Mouse (Mus musculus): ENCODE data around the gene Wfdc18. TPM values are rescaled to one million over a fixed set of nuclear protein-coding genes. Genes with fewer than 3 reads are reported as not detected.

Wfdc18 gene
- polyA plus RNA-seq, 1 experiment from 2014 or later, result 0.57 TPM

DNA sequence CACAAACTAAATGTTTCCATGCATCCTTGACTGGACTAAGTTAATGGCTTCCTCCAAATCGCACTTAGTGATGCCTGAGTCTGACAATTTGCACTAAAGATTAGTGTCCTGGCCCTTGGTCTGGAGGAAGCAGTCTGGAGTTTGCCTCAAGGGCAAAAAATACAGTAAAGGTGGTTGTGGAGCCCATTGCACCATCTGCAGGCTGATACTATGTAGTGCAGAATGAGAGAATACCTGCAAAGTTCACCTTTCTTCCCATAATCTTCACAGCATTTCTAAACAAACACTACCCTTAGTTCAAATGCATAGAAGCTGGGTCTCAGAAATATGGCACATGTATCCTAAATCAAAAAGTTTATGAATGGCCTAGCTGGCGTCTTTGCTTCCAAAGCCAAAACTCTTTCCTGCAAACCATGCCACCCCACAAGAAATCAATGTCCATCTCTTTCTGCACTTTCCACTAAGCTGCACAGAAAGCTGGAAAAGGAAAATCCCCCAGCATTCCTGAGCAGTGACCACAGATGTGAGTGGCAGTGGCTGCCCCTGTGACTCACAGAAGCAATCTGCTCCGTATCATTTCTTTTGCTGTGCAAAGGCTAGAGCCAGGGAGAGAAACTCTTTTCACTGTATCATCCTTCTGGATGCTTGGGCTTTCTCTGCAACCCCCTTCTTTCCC lies 20.1 kb downstream of the Wfdc18 start:
- H3K4me3 ChIP-seq (replicated peaks), result no peak overlapping the region
- H3K27me3 ChIP-seq (replicated peaks), result no peaks in the 10 kb centered on the region
- no peak overlapping the region for H3K27ac ChIP-seq
- no peaks in the 10 kb centered on the region for H3K9me3 ChIP-seq
- no peak overlapping the region for H3K9ac ChIP-seq
- ATAC-seq (ENCODE audit: insufficient read depth, low FRiP score, low read depth), result no peak
- 63% methylated on average over 3 of the region's 3 CpGs for WGBS
- no peaks in the 10 kb centered on the region for H3K4me1 ChIP-seq
- H3K36me3 ChIP-seq, result no peaks in the 10 kb centered on the region
- H3K4me2 ChIP-seq, result no peak overlapping the region

DNA sequence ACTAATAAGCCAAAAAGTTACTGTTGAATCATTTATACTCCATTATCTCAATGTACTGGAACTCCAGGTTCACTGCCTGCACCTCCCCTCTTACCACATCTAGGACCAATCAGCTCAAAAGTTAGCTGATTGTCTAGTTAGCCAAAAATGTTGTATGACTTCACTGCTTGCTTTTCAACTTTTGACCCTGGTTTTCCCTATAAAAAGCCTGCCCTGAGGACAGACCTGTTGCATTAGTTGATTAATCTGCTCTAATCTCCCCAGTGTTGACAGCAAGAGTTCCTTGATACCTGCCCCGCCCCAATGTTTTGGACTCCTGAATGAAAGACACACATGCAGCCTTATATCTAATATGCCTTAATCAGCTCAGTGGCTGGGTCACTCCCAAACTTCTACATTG lies 22.3 kb downstream of the Wfdc18 start:
- no peaks in the 10 kb centered on the region for H3K9me3 ChIP-seq

DNA sequence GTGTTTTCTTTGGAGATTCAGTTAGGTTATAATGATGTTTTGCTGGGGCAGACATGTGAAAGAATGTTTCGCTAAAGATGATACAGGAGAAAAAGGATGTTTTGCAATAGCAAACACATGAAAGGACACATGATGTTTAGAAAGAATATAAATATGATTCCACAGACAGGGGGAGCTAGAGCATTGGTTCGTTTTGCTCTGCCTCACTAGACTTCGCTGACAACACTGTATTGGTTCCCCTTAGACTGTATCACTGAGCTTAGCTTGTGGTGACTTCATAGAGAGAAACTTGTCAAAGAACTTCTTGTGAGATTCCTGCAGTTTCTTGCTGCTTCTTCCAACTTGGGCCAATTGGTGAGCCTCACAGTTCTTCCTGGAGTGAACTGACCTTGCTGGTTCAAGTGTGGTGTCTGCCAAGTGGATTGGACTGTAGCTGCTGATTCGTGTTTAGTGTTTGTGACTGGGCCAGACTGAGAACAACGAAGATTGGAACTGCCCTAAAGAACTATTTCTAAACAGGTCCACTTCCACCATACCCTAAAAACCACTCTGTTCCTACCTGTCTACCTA lies 24.3 kb downstream of the Wfdc18 start:
- ATAC-seq (ENCODE audit: insufficient read depth, low FRiP score, low read depth), result no peak
- 77% methylated on average over 5 of the region's 5 CpGs for WGBS
- Histone ChIP-seq H3K9ac (no peak overlapping the region), H3K27ac (no peak overlapping the region), H3K27me3 (replicated peaks) (no peaks in the 10 kb centered on the region), H3K4me2 (no peak overlapping the region), H3K36me3 (no peaks in the 10 kb centered on the region), H3K9me3 (no peaks in the 10 kb centered on the region), H3K4me1 (no peaks in the 10 kb centered on the region), H3K4me3 (replicated peaks) (no peak overlapping the region)

More for the DNA sequence above, 22.3 kb downstream of the Wfdc18 start:
- Histone ChIP-seq H3K27me3 (replicated peaks) (no peaks in the 10 kb centered on the region), H3K4me1 (no peaks in the 10 kb centered on the region), H3K27ac (no peak overlapping the region), H3K4me2 (no peak overlapping the region), H3K36me3 (no peaks in the 10 kb centered on the region), H3K9ac (no peak overlapping the region), H3K4me3 (replicated peaks) (no peak overlapping the region)
- no peak for ATAC-seq (ENCODE audit: insufficient read depth, low FRiP score, low read depth)
- WGBS, result 73% methylated on average over 1 of the region's 1 CpGs

DNA sequence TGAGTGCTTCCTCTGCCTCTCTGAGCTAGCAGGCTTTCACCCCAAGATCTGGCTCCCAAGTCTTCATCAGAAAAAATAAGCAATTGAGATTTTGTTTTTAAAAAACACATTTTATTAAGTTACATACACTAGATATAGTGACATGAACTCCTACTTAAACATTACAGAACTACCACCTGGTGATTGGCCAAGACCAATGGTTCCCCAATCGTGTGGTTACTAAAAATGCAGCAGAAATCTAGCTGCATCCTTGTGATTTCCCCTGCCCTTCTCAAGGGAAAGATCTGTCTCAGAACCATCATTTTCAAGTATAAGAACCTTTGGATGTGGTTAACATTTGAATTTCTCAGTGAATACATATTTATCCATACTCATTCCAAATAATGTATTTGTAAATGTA lies 25.4 kb downstream of the Wfdc18 start:
- Histone ChIP-seq H3K9ac (no peak overlapping the region), H3K36me3 (no peaks in the 10 kb centered on the region), H3K27me3 (replicated peaks) (no peaks in the 10 kb centered on the region), H3K27ac (no peak overlapping the region), H3K4me2 (no peak overlapping the region), H3K4me3 (replicated peaks) (no peak overlapping the region), H3K4me1 (no peaks in the 10 kb centered on the region), H3K9me3 (no peaks in the 10 kb centered on the region)
- WGBS, result 72% methylated on average over 1 of the region's 1 CpGs
- no peak for ATAC-seq (ENCODE audit: insufficient read depth, low FRiP score, low read depth)

DNA sequence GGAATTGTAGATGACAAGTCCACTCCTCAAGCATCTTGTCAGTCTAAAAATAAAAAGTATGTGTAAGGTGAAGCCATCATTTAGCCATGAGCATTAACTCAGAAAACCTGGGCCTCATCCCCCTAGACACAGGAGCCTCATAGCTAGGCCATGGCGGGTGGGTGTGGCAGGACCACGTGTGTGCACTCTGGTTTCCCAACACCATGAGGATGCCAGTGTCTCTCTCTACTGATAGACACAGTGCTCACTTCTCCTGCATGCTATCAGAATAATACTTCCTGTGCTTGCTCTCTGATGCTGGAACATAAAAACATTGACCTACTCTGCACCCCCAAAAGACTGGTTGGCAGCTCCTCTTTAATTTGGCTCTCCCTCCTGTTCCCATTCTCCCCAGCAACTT lies 27.1 kb downstream of the Wfdc18 start:
- no peaks in the 10 kb centered on the region for H3K36me3 ChIP-seq
- H3K4me3 ChIP-seq (replicated peaks), result no peak overlapping the region
- H3K9me3 ChIP-seq, result no peaks in the 10 kb centered on the region
- no peak overlapping the region for H3K27ac ChIP-seq
- H3K27me3 ChIP-seq (replicated peaks), result no peaks in the 10 kb centered on the region
- no peak for ATAC-seq (ENCODE audit: insufficient read depth, low FRiP score, low read depth)
- 69% methylated on average over 2 of the region's 2 CpGs for WGBS
- H3K4me2 ChIP-seq, result no peak overlapping the region
- H3K9ac ChIP-seq, result no peak overlapping the region
- no peaks in the 10 kb centered on the region for H3K4me1 ChIP-seq

DNA sequence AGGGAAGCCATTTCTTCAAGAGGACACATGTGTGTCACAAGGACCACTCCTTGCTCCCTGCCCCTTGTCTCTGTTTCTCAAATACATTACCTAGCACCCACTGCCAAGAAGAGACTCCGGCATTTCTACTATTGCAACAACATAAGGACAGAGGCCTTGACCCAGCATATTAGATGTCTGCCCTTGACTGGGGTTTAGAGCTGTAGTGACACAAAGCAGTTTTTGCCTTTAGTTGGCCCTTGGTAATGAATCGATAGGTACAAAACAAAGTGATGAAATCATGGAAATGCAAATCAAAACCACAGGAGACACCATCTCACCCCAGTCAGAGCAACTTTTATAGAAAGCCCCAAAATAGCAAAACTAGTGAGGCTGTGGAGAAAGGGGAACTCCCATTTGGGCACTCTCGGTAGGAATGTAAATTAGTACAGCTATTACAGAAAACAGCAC lies 28.3 kb downstream of the Wfdc18 start:
- no peaks in the 10 kb centered on the region for H3K27me3 ChIP-seq (replicated peaks)
- no peaks in the 10 kb centered on the region for H3K36me3 ChIP-seq
- no peak overlapping the region for H3K4me2 ChIP-seq
- H3K9me3 ChIP-seq, result no peaks in the 10 kb centered on the region
- ATAC-seq (ENCODE audit: insufficient read depth, low FRiP score, low read depth), result no peak
- no peak overlapping the region for H3K4me3 ChIP-seq (replicated peaks)
- H3K4me1 ChIP-seq, result no peaks in the 10 kb centered on the region
- no peak overlapping the region for H3K27ac ChIP-seq
- no peak overlapping the region for H3K9ac ChIP-seq
- 76% methylated on average over 3 of the region's 3 CpGs for WGBS

DNA sequence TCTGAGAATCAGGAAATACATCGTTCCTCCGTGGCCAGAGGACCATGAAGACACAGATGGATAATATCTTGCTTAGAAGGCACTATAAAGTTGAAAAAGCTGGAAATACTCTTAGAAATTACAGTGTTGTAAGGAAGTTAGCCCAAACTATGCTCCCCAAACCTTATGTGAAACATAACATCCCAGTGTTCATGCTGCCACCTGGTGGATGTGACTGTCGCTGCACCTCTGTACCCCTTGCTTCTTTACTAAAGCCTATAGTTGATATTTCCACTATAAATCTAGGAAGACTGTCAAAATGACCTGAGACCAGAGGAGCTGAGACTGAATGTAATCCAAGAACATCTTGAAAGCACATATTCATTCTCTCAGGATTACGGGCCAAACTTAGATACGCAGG lies 30.4 kb downstream of the Wfdc18 start:
- no peak overlapping the region for H3K4me3 ChIP-seq (replicated peaks)
- no peaks in the 10 kb centered on the region for H3K9me3 ChIP-seq
- no peak overlapping the region for H3K27ac ChIP-seq
- no peak for ATAC-seq (ENCODE audit: insufficient read depth, low FRiP score, low read depth)
- WGBS, result 19% methylated on average over 5 of the region's 5 CpGs
- no peak overlapping the region for H3K4me2 ChIP-seq
- H3K9ac ChIP-seq, result no peak overlapping the region
- no peaks in the 10 kb centered on the region for H3K4me1 ChIP-seq
- H3K36me3 ChIP-seq, result no peaks in the 10 kb centered on the region
- no peaks in the 10 kb centered on the region for H3K27me3 ChIP-seq (replicated peaks)

DNA sequence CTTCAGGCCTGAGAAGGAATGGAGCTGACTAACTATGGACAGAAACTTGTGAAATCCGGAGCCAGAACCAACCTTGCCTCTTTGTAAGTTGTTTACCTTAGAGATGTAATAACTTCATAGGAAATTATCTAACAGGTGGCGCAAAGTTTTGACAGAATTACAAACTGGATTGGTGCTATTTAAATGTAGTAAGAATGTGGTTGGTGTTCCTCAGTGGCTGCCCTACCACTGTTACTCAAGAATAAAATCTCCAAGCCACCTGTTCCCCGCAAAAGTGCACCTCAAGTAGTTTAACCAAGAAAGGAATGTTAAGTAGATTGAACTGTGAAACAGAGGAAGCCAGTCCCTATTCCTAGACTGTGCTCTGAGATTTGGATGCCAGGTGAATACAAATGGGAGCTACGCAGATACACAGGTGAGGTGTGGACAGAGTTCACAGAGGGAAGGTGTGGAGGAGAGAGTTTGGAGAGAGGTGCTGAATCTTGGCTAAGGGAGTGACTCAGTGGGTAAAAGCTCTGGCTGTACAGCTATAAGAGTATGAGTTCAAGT lies 31.7 kb downstream of the Wfdc18 start:
- no peaks in the 10 kb centered on the region for H3K4me1 ChIP-seq
- WGBS, result 77% methylated on average over 4 of the region's 4 CpGs
- H3K4me2 ChIP-seq, result no peak overlapping the region
- ATAC-seq (ENCODE audit: insufficient read depth, low FRiP score, low read depth), result no peak
- no peak overlapping the region for H3K27ac ChIP-seq
- H3K9ac ChIP-seq, result no peak overlapping the region
- H3K27me3 ChIP-seq (replicated peaks), result no peaks in the 10 kb centered on the region
- no peak overlapping the region for H3K4me3 ChIP-seq (replicated peaks)
- no peaks in the 10 kb centered on the region for H3K36me3 ChIP-seq
- H3K9me3 ChIP-seq, result no peaks in the 10 kb centered on the region

DNA sequence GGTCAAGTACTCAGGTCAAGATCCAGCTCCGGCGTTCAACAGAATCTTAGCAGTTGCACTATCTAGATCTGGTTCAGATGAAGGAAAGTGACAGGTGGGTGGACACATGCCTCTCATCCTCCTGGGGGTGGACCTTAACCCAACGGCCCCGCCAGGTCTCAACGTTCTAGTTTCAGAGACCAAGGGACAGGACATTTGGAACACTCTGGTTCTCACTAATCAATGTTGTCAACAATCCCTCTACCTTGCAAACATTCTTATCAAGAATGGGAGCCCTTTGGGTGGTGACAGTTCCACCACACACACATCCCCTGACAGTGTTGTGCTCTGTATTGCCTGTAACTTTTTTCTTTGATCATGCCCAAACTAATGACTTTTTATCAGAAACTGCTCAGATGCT lies 33.0 kb downstream of the Wfdc18 start:
- Histone ChIP-seq H3K36me3 (no peaks in the 10 kb centered on the region), H3K4me1 (no peaks in the 10 kb centered on the region), H3K4me3 (replicated peaks) (no peak overlapping the region), H3K27me3 (replicated peaks) (no peaks in the 10 kb centered on the region), H3K4me2 (no peak overlapping the region), H3K27ac (no peak overlapping the region), H3K9me3 (no peaks in the 10 kb centered on the region), H3K9ac (no peak overlapping the region)
- WGBS, result 62% methylated on average over 5 of the region's 5 CpGs
- ATAC-seq (ENCODE audit: insufficient read depth, low FRiP score, low read depth), result no peak

DNA sequence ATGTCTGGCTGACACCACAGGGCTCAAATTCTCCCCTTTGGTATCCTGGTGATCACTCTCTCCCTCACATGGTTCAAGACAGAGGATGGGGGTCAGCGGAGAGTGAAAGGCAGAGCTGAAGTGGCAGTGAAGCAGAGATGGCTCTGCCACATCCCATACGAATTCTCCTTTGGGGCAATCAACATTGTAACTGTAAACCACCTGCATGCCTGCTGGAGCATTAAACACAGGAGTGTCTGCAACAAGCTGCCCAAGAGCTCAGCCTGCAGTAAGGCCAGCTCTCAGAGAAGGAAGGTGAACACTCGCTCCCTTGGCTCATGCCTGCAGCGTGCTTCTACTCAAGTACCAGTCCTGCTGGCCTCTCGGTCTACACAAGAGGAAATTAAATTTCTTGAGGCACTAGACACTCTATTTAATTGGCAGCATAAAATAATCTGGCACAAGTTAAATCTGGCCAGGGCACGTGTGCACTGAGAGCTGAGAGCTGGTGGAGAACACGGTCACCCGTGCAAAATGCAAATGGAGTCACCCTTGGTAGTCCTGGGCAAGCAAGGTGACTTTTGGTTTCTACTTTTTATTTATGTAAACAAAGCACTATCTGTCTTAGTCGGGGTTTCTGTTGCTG lies 34.0 kb downstream of the Wfdc18 start:
- H3K4me3 ChIP-seq (replicated peaks), result no peak overlapping the region
- no peak for ATAC-seq (ENCODE audit: insufficient read depth, low FRiP score, low read depth)
- no peaks in the 10 kb centered on the region for H3K36me3 ChIP-seq
- H3K27ac ChIP-seq, result no peak overlapping the region
- no peaks in the 10 kb centered on the region for H3K27me3 ChIP-seq (replicated peaks)
- H3K9ac ChIP-seq, result no peak overlapping the region
- no peaks in the 10 kb centered on the region for H3K4me1 ChIP-seq
- WGBS, result 66% methylated on average over 9 of the region's 9 CpGs
- no peak overlapping the region for H3K4me2 ChIP-seq
- H3K9me3 ChIP-seq, result no peaks in the 10 kb centered on the region

DNA sequence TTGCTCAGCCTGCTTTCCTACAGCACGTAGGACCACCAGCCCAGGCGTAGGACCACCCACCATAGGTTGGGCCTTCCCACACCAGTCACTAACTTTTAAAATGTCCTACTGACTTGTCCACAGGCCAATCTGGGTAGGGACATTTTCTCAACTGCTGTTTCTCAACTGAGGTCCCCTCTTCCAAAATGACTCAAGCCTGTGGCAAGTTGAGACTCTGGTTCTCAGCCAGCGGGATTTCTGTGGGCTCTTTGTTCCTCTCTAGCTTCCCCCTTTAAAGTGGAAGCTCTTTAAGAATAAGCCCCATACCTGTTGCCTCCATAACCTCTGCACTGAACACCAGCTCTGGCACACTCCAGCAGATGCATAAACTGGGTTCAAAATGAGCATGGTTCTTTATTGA lies 34.7 kb downstream of the Wfdc18 start:
- no peak for ATAC-seq (ENCODE audit: insufficient read depth, low FRiP score, low read depth)
- no peak overlapping the region for H3K4me2 ChIP-seq
- no peak overlapping the region for H3K9ac ChIP-seq
- no peak overlapping the region for H3K4me3 ChIP-seq (replicated peaks)
- no peaks in the 10 kb centered on the region for H3K4me1 ChIP-seq
- 72% methylated on average over 3 of the region's 3 CpGs for WGBS
- H3K27ac ChIP-seq, result no peak overlapping the region
- H3K36me3 ChIP-seq, result no peaks in the 10 kb centered on the region
- no peaks in the 10 kb centered on the region for H3K27me3 ChIP-seq (replicated peaks)
- H3K9me3 ChIP-seq, result no peaks in the 10 kb centered on the region

DNA sequence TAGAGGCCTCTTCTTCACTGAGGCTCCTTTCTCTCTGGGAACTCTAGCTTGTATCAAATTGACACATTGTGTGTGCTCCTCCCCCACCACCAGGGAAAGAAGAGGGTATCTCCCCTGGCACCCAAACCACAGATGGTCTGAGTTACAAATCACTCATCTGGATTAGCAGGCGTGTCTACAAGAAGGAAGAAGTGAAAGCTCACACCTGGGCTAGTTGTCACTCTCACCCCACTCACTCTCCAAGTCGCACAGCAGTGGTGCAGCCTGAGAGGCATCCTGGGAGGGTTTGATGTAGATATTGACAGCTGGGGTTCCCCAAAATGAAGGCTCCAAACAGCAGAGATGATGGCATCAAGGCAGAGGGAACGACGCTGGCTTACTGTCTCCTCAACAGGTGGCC lies 37.3 kb downstream of the Wfdc18 start:
- H3K9me3 ChIP-seq, result no peaks in the 10 kb centered on the region
- no peak for ATAC-seq (ENCODE audit: insufficient read depth, low FRiP score, low read depth)
- no peaks in the 10 kb centered on the region for H3K4me1 ChIP-seq
- no peaks in the 10 kb centered on the region for H3K36me3 ChIP-seq
- 51% methylated on average over 4 of the region's 4 CpGs for WGBS
- H3K4me2 ChIP-seq, result no peak overlapping the region
- H3K27me3 ChIP-seq (replicated peaks), result no peaks in the 10 kb centered on the region
- H3K4me3 ChIP-seq (replicated peaks), result no peak overlapping the region
- H3K27ac ChIP-seq, result no peak overlapping the region
- H3K9ac ChIP-seq, result no peak overlapping the region
